Mouse (Mus musculus) forebrain, embryonic 14.5 days (tissue): ENCODE results near the gene Tmem184b. TPM values are rescaled to one million over a fixed set of nuclear protein-coding genes. Genes with fewer than 3 reads are reported as not detected.
A peak's percentile ranks its signal among the peaks of the same experiment; 100 is the strongest.

ENCODE experiments used
- ATAC-seq: fragments of 200-750 bp; cut with Nextera tagmentation; 2 replicates; pipeline ENCODE4 v1.8.0; 2017; ENCODE audit warnings: mild to moderate bottlenecking, moderate library complexity
- DNase-seq: peaks from one replicate; pipeline ENCODE4 v3.0.0-alpha.2; 2015; ENCODE audit warnings: low spot score
- H3K27ac ChIP-seq: fragments of 300-500 bp; sonication (generic); 2 replicates; pipeline ENCODE4 v1.5.1; 2014; ENCODE audit warnings: low read depth, mild to moderate bottlenecking, control low read depth, low read length, moderate library complexity
- H3K27me3 ChIP-seq: fragments of 300-500 bp; sonication (generic); replicated peaks from 2 replicates; pipeline ENCODE4 v1.6.1; 2014; ENCODE audit warnings: low read length, control low read depth, mixed read lengths; ENCODE audit not compliant: control insufficient read depth, insufficient read depth
- H3K36me3 ChIP-seq: fragments of 300-500 bp; sonication (generic); 2 replicates; pipeline ENCODE4 v1.6.1; 2014; ENCODE audit warnings: low read length, control low read depth; ENCODE audit not compliant: control insufficient read depth, insufficient read depth
- H3K4me1 ChIP-seq: fragments of 300-500 bp; sonication (generic); 2 replicates; pipeline ENCODE4 v1.6.1; 2014; ENCODE audit warnings: antibody characterized with exemption, low read length, control low read depth; ENCODE audit not compliant: control insufficient read depth, insufficient read depth
- H3K4me2 ChIP-seq: fragments of 300-500 bp; sonication (generic); 2 replicates; pipeline ENCODE4 v1.6.1; 2014; ENCODE audit warnings: mild to moderate bottlenecking, control low read depth, low read length
- H3K4me3 ChIP-seq: fragments of 300-500 bp; sonication (generic); 2 replicates; pipeline ENCODE4 v1.5.1; 2014; ENCODE audit warnings: low read depth, low read length, control low read depth
- H3K9ac ChIP-seq: fragments of 300-500 bp; sonication (generic); 2 replicates; pipeline ENCODE4 v1.6.1; 2014; ENCODE audit warnings: mild to moderate bottlenecking, low read length, control low read depth, moderate library complexity
- H3K9me3 ChIP-seq: fragments of 300-500 bp; sonication (generic); replicated peaks from 2 replicates; pipeline ENCODE4 v1.6.1; 2016; ENCODE audit warnings: low read length, control low read depth, mixed read lengths; ENCODE audit not compliant: control insufficient read depth
- WGBS: fragments of 180-500 bp; shearing (Covaris S2); extraction: QIAGEN DNeasy Blood & Tissue Kit; methylation state at CpG from one replicate; pipeline ENCODE4 v1.1.7; 2014; 5-methylcytosine and 5-hydroxymethylcytosine counted together
- polyA plus RNA-seq: library from polyadenylated mRNA; unstranded; fragments of >200 nt; fragmentation: Nextera tagmentation; extraction: Ambion mirVana; gene quantifications from 2 replicates; pipeline ENCODE4 v1.2.1, GENCODE M21; 2014

Tmem184b gene
- polyA plus RNA-seq, 1 experiment from 2014 or later = 20.3 TPM

GRCm38 (mm10) chr15:79326264-79326663, 77.1 kb downstream of the Tmem184b start:
- 84% methylated on average over 4 of the region's 4 CpGs for WGBS

DNA sequence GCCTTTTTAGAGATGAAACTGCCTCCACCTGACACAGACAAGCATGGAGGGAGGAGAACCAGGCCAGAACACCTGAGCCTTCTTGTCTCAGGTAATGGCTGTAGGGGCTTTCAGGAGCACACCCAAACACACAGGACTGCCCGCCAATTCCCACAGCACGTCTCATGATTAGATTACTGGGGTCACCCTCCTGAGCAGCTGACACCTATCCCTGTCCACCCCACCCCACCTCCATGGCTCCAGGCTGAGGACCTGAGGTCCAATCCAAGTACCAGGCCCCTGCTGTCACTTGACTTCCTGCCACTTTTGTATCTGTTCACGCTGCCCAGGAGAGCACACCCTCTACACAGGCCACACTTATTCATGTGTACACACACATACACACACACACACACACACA, 77.6 kb downstream of the Tmem184b start:
- Histone ChIP-seq H3K9ac (no peak overlapping the region), H3K9me3 (no peaks in the 10 kb centered on the region), H3K27ac (no peak overlapping the region), H3K4me2 (no peak overlapping the region), H3K4me1 (peaks cover 6% of the 10 kb centered on the region; the same call in 1 of the 2 replicates), H3K36me3 (no peaks in the 10 kb centered on the region), H3K4me3 (no peak overlapping the region), H3K27me3 (no peaks in the 10 kb centered on the region)
- WGBS = 91% methylated on average over 3 of the region's 3 CpGs
- ATAC-seq (no peak), DNase-seq (no peak)

More at GRCm38 (mm10) chr15:79326264-79326663, 77.1 kb downstream of the Tmem184b start:
- no peaks in the 10 kb centered on the region for H3K9me3 ChIP-seq
- H3K27ac ChIP-seq = no peak overlapping the region
- H3K36me3 ChIP-seq = no peaks in the 10 kb centered on the region
- H3K4me1 ChIP-seq = peaks cover 6% of the 10 kb centered on the region; the same call in 1 of the 2 replicates
- no peak for DNase-seq
- no peak overlapping the region for H3K4me2 ChIP-seq
- H3K4me3 ChIP-seq = no peak overlapping the region
- no peaks in the 10 kb centered on the region for H3K27me3 ChIP-seq
- ATAC-seq = no peak
- H3K9ac ChIP-seq = no peak overlapping the region

GRCm38 (mm10) chr15:79324373-79324772, 79.0 kb downstream of the Tmem184b start:
- Histone ChIP-seq H3K9ac (no peak overlapping the region), H3K4me2 (no peak overlapping the region), H3K4me3 (no peak overlapping the region), H3K27ac (no peak overlapping the region), H3K9me3 (no peaks in the 10 kb centered on the region), H3K4me1 (peaks cover 6% of the 10 kb centered on the region; the same call in 1 of the 2 replicates), H3K27me3 (no peaks in the 10 kb centered on the region), H3K36me3 (no peaks in the 10 kb centered on the region)
- 85% methylated on average over 3 of the region's 3 CpGs for WGBS
- ATAC-seq = no peak
- no peak for DNase-seq

GRCm38 (mm10) chr15:79323791-79324155, 79.6 kb downstream of the Tmem184b start:
- no peaks in the 10 kb centered on the region for H3K27me3 ChIP-seq
- no peak for ATAC-seq

DNA sequence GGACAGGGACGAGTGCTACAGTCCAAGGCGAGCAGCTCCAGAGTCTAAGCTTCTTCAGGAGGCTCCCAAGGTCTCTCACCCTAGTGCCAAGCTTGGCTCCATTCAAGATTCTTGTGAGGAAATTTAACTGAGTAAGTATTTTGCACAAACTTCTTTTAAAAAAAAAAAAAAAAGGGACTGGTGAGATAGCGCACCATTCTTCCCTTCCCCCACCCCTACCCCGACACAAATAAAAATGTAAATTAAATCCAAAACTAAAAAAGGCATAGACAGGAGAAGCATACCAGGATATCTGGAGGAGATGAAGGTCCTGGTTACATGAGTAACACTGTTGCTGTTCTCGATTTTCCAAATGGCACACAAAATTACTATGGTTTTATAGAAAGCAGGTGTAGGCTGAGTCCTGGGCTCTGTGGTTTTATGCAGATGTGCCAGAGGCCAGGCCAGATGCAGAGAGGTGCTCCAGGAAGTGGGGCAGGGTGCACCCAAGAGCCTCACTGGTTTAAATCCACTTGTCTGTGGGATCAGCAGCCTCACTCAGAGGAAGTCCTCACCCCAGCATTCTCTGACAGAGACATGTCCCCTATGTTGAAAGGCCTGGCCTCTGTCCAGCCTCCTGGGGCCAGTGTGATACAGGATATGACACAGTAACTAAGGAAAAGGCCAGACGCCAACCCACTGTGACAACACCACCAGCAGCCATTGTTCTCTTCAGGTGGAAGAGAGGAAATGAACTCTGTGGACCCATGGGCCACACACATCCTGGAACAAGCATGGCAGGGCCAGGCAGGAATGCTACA, 80.2 kb downstream of the Tmem184b start:
- WGBS = 82% methylated on average over 6 of the region's 6 CpGs
- H3K4me1 ChIP-seq = peaks cover 6% of the 10 kb centered on the region; the same call in 1 of the 2 replicates
- H3K4me2 ChIP-seq = no peak overlapping the region
- H3K36me3 ChIP-seq = no peaks in the 10 kb centered on the region
- peak; percentile 15 for DNase-seq
- H3K9me3 ChIP-seq = no peaks in the 10 kb centered on the region
- no peak overlapping the region for H3K4me3 ChIP-seq
- H3K27me3 ChIP-seq = no peaks in the 10 kb centered on the region
- H3K27ac ChIP-seq = no peak overlapping the region
- no peak for ATAC-seq
- H3K9ac ChIP-seq = no peak overlapping the region

More at GRCm38 (mm10) chr15:79323791-79324155, 79.6 kb downstream of the Tmem184b start:
- no peak overlapping the region for H3K4me3 ChIP-seq
- no peaks in the 10 kb centered on the region for H3K36me3 ChIP-seq
- H3K4me2 ChIP-seq = no peak overlapping the region
- no peaks in the 10 kb centered on the region for H3K9me3 ChIP-seq
- H3K27ac ChIP-seq = 0 out of 2 replicates have a peak overlapping the region, but pooled peaks have one; percentile 24
- peaks cover 6% of the 10 kb centered on the region; the same call in 1 of the 2 replicates for H3K4me1 ChIP-seq
- 79% methylated on average over 4 of the region's 4 CpGs for WGBS
- no peak overlapping the region for H3K9ac ChIP-seq
- no peak for DNase-seq

- WGBS = 84% methylated on average over 11 of the region's 11 CpGs
- Histone ChIP-seq H3K36me3 (no peaks in the 10 kb centered on the region), H3K9ac (no peak overlapping the region), H3K4me1 (peaks cover 5% of the 10 kb centered on the region; the same call in 1 of the 2 replicates), H3K27me3 (no peaks in the 10 kb centered on the region), H3K27ac (no peak overlapping the region), H3K9me3 (no peaks in the 10 kb centered on the region), H3K4me2 (no peak overlapping the region), H3K4me3 (no peak overlapping the region)
- ATAC-seq (no peak), DNase-seq (no peak)
Observed at GRCm38 (mm10) chr15:79322281-79322990, 80.9 kb downstream of the Tmem184b start.

GRCm38 (mm10) chr15:79321733-79322190, 81.6 kb downstream of the Tmem184b start:
- H3K9ac ChIP-seq = no peak overlapping the region
- no peaks in the 10 kb centered on the region for H3K36me3 ChIP-seq
- H3K27me3 ChIP-seq = no peaks in the 10 kb centered on the region
- ATAC-seq (no peak), DNase-seq (no peak)
- H3K4me3 ChIP-seq = no peak overlapping the region
- WGBS = 90% methylated on average over 5 of the region's 5 CpGs
- no peak overlapping the region for H3K27ac ChIP-seq
- H3K9me3 ChIP-seq = no peaks in the 10 kb centered on the region
- H3K4me2 ChIP-seq = no peak overlapping the region
- H3K4me1 ChIP-seq = no peaks in the 10 kb centered on the region; the same call in 1 of the 2 replicates

DNA sequence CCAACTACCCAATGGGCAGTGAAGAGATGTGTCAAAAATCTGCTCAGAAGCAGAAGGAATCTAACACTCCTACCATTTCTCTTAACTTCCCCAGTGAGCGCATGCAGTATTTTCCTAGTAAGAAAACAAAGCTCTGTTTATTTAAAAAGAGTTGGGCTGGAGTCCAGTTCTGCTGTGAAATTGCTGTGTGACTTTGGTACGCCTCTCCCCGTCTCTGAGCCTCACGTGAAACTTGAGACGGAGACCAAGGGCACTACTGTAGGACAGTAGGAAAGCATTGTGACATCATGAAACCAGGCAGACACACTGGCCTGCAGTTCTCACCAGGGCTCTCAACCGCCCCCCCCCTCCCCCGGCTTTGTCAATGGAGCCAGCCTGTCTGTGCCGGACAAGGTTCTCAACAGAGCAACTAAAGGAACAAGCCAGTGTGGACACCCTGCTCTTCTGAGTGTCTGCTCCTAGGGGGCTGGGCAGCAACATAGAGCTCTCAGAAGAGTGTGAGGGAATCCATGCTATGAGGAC, 89.5 kb downstream of the Tmem184b start:
- Histone ChIP-seq H3K27ac (no peak overlapping the region), H3K9ac (no peak overlapping the region), H3K9me3 (no peaks in the 10 kb centered on the region), H3K4me3 (no peak overlapping the region), H3K4me1 (no peaks in the 10 kb centered on the region), H3K36me3 (0 out of 2 replicates have a peak, but pooled peaks cover 13% of the 10 kb centered on the region), H3K27me3 (no peaks in the 10 kb centered on the region), H3K4me2 (no peak overlapping the region)
- 80% methylated on average over 8 of the region's 8 CpGs for WGBS
- no peak for ATAC-seq
- no peak for DNase-seq
